Mouse (Mus musculus): ENCODE results near the gene Gm49405. TPM values are rescaled to one million over a fixed set of nuclear protein-coding genes. Genes with fewer than 3 reads are reported as not detected.

The Gm49405 gene
- polyA plus RNA-seq, 1 experiment = 5.3 TPM

DNA sequence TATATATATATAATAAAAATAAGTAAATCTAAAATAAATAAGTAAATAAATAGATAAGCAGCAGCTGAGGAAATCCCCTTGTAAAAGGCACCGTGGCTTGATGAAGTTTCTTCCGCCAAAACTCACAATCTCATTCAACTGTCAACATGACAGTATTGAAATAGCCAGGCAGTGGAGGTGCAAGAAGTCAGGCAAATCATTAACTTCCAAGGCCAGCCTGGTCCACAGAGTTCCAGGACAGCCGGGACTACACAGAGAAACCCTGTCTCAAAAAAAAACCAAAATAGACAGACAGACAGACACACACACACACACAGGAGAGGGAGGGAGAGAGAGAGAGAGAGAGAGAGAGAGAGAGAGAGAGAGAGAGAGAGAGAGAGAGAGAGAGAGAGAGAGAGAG lies 32.9 kb downstream of the Gm49405 start:
- TF ChIP-seq GATA1 (IDR thresholded peaks at IDR 0.05; ENCODE audit: low read length) = no peak

GRCm38 (mm10) chr19:4033742-4034141 lies 33.3 kb downstream of the Gm49405 start:
- no peak for TF ChIP-seq GATA1 (IDR thresholded peaks at IDR 0.05; ENCODE audit: low read length)

DNA sequence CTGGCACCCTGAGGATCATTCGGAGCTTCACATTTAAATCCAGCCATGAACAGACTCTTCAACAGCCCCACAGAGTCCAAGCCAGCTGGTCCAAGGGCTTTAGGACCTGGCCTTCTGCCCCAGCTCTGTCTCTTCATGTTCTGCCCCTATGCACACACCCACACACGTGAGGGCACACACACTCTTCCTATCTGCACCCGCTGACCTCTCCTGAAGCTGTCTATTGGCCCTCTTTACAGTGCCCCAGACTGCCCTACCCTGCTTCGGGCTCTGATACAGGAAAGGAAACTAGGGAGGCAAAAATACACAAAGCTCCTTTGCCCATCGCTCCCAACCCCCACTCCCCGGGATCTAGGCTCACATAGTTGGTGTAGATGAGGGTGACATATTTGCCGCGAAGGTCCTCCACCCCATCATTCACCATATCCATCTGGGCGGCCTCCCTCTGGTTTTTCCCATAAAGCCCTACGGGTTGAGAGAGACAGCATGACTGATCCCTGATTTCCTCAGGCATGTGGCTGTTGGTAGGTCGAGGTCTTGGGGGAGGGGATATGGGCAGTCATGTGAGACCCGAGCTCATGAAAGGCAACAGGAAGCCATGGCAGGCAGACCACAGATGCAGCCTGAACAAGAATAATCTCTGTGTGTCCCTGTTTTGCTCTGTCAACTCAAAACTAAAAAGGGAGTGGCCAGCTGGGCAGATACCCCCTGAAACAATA lies 36.1 kb downstream of the Gm49405 start:
- no peak for TF ChIP-seq GATA1 (IDR thresholded peaks at IDR 0.05; ENCODE audit: low read length)

DNA sequence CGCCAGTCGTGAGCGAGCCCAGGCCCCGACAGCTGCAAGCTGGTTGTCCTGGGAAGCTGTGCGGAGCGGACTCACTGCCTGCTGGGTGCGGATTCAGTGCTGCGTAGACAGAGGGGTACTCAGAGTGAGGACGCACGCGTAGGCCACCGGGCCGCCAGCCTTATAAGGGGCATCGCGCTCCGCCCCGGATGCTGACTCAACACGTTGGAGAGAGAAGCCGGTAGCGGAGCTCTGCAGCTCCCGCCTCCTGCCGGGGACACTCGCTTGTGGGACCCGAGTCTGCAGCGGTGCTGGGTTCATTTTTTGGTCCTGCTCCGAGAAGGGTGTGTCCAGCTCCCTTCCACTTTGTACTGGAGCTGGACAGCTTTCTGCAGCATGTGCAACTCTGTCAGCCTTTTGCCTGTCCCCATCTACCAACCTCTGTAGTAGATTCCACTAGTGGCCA lies 37.4 kb downstream of the Gm49405 start, which contains the start of gene Gstp1:
TSS of gene Gstp1 (minus strand) at position 198 of the 445 bp plus-strand sequence.
- TF ChIP-seq GATA1 (IDR thresholded peaks at IDR 0.05; ENCODE audit: low read length) = no peak

DNA sequence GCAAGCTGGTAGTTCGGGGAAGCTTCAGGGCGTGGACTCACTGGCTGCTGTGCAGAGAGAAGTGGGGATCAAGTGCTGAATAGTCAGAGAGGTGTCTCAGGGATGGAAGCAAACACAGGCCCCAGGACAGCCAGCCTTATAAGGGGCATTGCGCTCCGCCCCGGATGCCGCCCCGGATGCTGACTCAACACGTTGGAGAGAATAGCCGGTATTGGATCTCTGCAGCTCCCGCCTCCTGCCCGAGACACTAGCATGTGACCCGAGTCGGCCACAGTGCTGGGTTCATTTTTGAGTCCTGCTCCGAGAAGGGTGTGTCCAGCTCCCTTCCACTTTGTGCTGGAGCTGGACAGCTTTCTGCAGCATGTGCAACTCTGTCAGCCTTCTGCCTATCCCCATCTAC lies 41.7 kb downstream of the Gm49405 start:
- no peak for TF ChIP-seq GATA1 (IDR thresholded peaks at IDR 0.05; ENCODE audit: low read length)

GRCm38 (mm10) chr19:4045966-4046865 lies 45.8 kb downstream of the Gm49405 start, which contains the start of gene Gstp2:
TSS of gene Gstp2 (minus strand) at chr19:4046023.
- TF ChIP-seq GATA1 (IDR thresholded peaks at IDR 0.05; ENCODE audit: low read length) = no peak

DNA sequence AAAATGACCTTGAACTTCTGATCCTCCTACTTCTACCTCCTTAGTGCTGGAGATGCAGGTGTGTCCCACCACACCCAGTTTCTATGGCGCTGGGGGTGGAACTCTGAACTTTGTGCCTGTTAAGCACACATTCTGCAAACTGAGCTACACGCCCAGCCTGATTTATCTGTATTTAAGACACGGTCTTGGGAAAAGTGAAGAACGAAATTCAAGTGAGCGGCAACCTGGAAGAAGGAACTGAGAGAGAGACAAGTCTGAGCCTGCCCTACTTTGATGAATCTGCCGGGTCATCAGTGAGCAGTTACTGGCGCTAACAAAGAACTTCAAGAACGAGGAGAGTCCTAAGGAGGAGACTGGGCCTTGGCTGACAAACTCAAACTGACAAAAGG lies 46.4 kb downstream of the Gm49405 start:
- no peak for TF ChIP-seq GATA1 (IDR thresholded peaks at IDR 0.05; ENCODE audit: low read length)

- TF ChIP-seq GATA1 (IDR thresholded peaks at IDR 0.05; ENCODE audit: low read length) = no peak
These were observed 47.4 kb downstream of the Gm49405 start for GRCm38 (mm10) chr19:4047859-4048258.

GRCm38 (mm10) chr19:4051016-4051415 lies 50.6 kb downstream of the Gm49405 start:
- TF ChIP-seq GATA1 (IDR thresholded peaks at IDR 0.05; ENCODE audit: low read length) = no peak

GRCm38 (mm10) chr19:4051741-4052515 lies 51.5 kb downstream of the Gm49405 start:
- no peak for TF ChIP-seq GATA1 (IDR thresholded peaks at IDR 0.05; ENCODE audit: low read length)

GRCm38 (mm10) chr19:4052516-4053030 lies 52.1 kb downstream of the Gm49405 start:
- no peak for TF ChIP-seq GATA1 (IDR thresholded peaks at IDR 0.05; ENCODE audit: low read length)

DNA sequence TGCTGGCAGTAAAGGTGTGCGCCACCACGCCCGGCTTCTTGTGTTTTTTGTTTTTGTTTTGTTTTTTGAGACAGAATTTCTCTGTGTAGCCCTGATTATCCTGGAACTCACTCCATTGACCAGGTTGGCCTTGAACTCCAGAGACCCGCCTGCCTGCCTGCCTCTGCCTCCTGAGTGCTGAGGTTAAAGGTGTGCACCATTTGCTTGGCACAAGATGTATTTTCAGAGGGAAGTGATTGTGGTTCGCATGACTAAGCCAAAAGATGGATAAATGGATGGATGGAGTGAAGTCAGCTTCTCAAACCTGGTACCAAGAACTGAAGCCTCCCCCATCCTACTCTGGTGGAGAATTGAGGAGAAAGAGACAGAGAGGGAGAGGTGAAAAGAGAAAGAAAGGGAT lies 54.2 kb downstream of the Gm49405 start:
- TF ChIP-seq GATA1 (IDR thresholded peaks at IDR 0.05; ENCODE audit: low read length) = no peak

Other genes with a start within 250 kb of the Gm49405 start
- gene Kmt5b, start 233.2 kb upstream of the Gm49405 start, polyA plus RNA-seq (2012) = 7.1 and 10.0 TPM in 2 replicates
- gene Chka, start 148.9 kb upstream of the Gm49405 start, polyA plus RNA-seq (2012) = 15.2 and 16.8 TPM in 2 replicates
- gene Tcirg1, start 93.5 kb upstream of the Gm49405 start, polyA plus RNA-seq (2012) = 34.5 and 39.3 TPM in 2 replicates
- 41.9 and 220 TPM in 2 replicates for gene Ndufs8, start 87.9 kb upstream of the Gm49405 start, polyA plus RNA-seq (2012)
- not detected in 2 replicates for gene Aldh3b1, start 70.8 kb upstream of the Gm49405 start, polyA plus RNA-seq (2012)
- gene Unc93b1, start 65.4 kb upstream of the Gm49405 start, polyA plus RNA-seq (2012) = 0.11 TPM in 1 of 2 replicates, not detected in the other
- gene Aldh3b3, start 42.0 kb upstream of the Gm49405 start, polyA plus RNA-seq (2012) = not detected in 2 replicates
- not detected in 2 replicates for gene Aldh3b2, start 28.3 kb upstream of the Gm49405 start, polyA plus RNA-seq (2012)
- 5.4 and 7.1 TPM in 2 replicates for gene Acy3, start 14.1 kb upstream of the Gm49405 start, polyA plus RNA-seq (2012)
- gene Tbx10, start 7.9 kb upstream of the Gm49405 start, polyA plus RNA-seq (2012) = not detected in 2 replicates
- gene Nudt8, start within 50 bp of the Gm49405 start, polyA plus RNA-seq (2012) = 26.3 and 32.2 TPM in 2 replicates
- gene Doc2g, start 2.7 kb downstream of the Gm49405 start, polyA plus RNA-seq (2012) = 7.2 and 8.9 TPM in 2 replicates
- 378 and 401 TPM in 2 replicates for gene Ndufv1, start 12.2 kb downstream of the Gm49405 start, polyA plus RNA-seq (2012)
- 40.1 and 105 TPM in 2 replicates for gene Gstp1, start 37.4 kb downstream of the Gm49405 start, polyA plus RNA-seq (2012)
- not detected in 2 replicates for gene Gstp2, start 45.4 kb downstream of the Gm49405 start, polyA plus RNA-seq (2012)
- gene Gstp3, start 58.9 kb downstream of the Gm49405 start, polyA plus RNA-seq (2012) = 4.1 and 7.7 TPM in 2 replicates
- not detected in 2 replicates for gene Cabp2, start 81.0 kb downstream of the Gm49405 start, polyA plus RNA-seq (2012)
- gene Cdk2ap2, start 96.6 kb downstream of the Gm49405 start, polyA plus RNA-seq (2012) = 70.4 and 72.4 TPM in 2 replicates
- 36.1 and 36.7 TPM in 2 replicates for gene Pitpnm1, start 99.4 kb downstream of the Gm49405 start, polyA plus RNA-seq (2012)
- 99.6 and 105 TPM in 2 replicates for gene Aip, start 125.2 kb downstream of the Gm49405 start, polyA plus RNA-seq (2012)
- gene Gpr152, start 139.2 kb downstream of the Gm49405 start, polyA plus RNA-seq (2012) = not detected in 2 replicates
- 0.06 TPM in 1 of 2 replicates, not detected in the other for gene Cabp4, start 143.4 kb downstream of the Gm49405 start, polyA plus RNA-seq (2012)
- gene Coro1b, start 148.0 kb downstream of the Gm49405 start, polyA plus RNA-seq (2012) = 187 and 368 TPM in 2 replicates
- 448 and 548 TPM in 2 replicates for gene Ptprcap, start 153.0 kb downstream of the Gm49405 start, polyA plus RNA-seq (2012)
- gene Rps6kb2, start 162.7 kb downstream of the Gm49405 start, polyA plus RNA-seq (2012) = 92.1 and 99.4 TPM in 2 replicates
- gene Carns1, start 174.9 kb downstream of the Gm49405 start, polyA plus RNA-seq (2012) = 0.39 and 0.46 TPM in 2 replicates
- 19.4 and 24.6 TPM in 2 replicates for gene Tbc1d10c, start 190.7 kb downstream of the Gm49405 start, polyA plus RNA-seq (2012)
- 609 and 669 TPM in 2 replicates for gene Ppp1ca, start 191.4 kb downstream of the Gm49405 start, polyA plus RNA-seq (2012)
- 28.7 and 31.6 TPM in 2 replicates for gene Rad9a, start 201.0 kb downstream of the Gm49405 start, polyA plus RNA-seq (2012)
- gene Clcf1, start 213.6 kb downstream of the Gm49405 start, polyA plus RNA-seq (2012) = not detected in 2 replicates
- gene AC109138.7, start 213.7 kb downstream of the Gm49405 start, polyA plus RNA-seq (2012) = 30.0 TPM in 1 of 2 replicates, not detected in the other
- gene Pold4, start 231.3 kb downstream of the Gm49405 start, polyA plus RNA-seq (2012) = 21.8 and 24.7 TPM in 2 replicates

Measured in G1E-ER4 (cell line).